Mouse (Mus musculus): ENCODE measurements around the gene Slc22a16. TPM values are rescaled to one million over a fixed set of nuclear protein-coding genes. Genes with fewer than 3 reads are reported as not detected.

The Slc22a16 gene
- polyA plus RNA-seq, 1 experiment from 2014 or later, result not detected

DNA sequence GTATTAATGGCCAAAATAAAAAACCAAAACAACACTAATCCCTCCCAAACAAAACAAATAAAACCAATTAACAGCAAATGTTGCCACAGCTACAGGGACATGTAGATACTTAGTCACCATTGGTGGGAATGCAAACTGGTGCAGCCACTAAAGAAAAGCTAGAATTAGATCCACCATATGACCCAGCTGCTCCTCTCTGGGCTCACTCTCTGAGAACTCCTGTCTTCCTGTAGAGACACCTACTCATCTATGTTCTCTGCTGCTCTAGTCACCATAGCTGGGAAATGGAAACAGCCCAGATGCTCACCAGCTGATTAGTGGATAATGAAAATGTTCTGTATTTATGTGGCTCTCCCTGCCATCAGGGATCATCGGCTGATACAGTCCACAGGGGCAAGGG is 49.6 kb downstream of the Slc22a16 start:
- Histone ChIP-seq H3K4me1 (no peaks in the 10 kb centered on the region), H3K4me2 (no peak overlapping the region), H3K27me3 (no peaks in the 10 kb centered on the region), H3K9me3 (no peaks in the 10 kb centered on the region; the same call in 1 of the 2 replicates), H3K36me3 (no peaks in the 10 kb centered on the region), H3K9ac (no peak overlapping the region), H3K27ac (no peak overlapping the region), H3K4me3 (no peak overlapping the region)
- ATAC-seq (ENCODE audit: insufficient number of reproducible peaks, low FRiP score, low TSS enrichment, low read depth), result no peak
- 69% methylated on average over 1 of the region's 1 CpGs for WGBS

DNA sequence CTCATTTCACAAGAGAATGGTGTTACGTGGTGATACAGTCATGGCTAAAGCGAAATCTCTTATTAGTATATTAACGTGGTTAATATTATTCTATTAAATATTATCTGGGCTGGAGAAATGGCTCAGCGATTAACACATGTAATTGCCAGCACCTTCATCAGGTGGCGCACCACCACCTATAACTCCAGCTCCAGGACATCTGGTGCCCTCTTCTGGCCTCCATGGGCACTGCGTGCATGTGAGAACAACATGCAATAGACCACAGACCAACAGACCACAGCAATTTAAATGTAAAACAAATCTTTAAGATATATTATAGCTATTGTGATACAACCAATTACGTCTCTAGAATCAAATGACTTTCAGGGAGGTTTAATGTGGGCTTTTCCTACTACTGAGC is 59.0 kb downstream of the Slc22a16 start:
- Histone ChIP-seq H3K27me3 (no peaks in the 10 kb centered on the region), H3K4me3 (no peak overlapping the region), H3K9me3 (no peaks in the 10 kb centered on the region), H3K4me2 (no peak overlapping the region), H3K27ac (no peak overlapping the region), H3K9ac (no peak overlapping the region), H3K36me3 (no peaks in the 10 kb centered on the region), H3K4me1 (no peaks in the 10 kb centered on the region; the same call in 1 of the 2 replicates)
- no peak for ATAC-seq (ENCODE audit: insufficient number of reproducible peaks, low FRiP score, low TSS enrichment, low read depth)
- 76% methylated on average over 7 of the region's 7 CpGs for WGBS

DNA sequence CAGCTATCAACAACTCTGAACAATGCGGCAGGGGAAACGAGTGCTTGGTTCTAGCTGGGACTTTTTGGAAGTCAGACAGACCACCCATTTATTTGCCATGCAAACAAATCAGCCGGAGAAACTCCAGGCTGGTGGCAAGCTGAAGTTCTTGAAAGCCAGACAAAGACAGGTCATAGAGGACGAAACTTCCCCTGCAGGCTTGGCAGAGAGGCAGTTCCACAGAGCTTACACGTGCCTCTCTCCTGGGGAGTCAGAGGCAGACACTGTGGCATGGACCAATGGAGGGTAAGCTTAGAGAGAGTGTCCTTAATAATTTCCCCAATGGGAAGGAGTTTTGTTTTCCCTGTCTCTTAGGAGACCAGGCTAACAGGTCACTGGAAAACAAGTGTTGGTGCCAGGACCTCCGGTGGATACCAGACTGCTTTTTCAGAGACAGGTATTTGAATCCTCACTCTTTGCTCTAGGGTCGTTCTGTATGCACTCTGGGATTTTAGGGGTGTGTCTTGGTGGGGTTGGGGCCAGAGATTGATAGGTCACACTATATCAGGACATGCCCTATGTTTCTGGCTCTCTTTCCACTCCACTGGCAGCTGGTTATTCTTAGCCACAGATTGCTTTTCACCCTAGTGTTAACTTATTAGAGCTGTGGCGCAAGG is 59.6 kb downstream of the Slc22a16 start, which contains the start of gene Ddo:
Gene Ddo (plus strand): TSS at position 356 of the 656 bp plus-strand sequence.
- 65% methylated on average over 8 of the region's 8 CpGs for WGBS
- no peaks in the 10 kb centered on the region for H3K36me3 ChIP-seq

GRCm38 (mm10) chr10:40630457-40630856 is 60.3 kb downstream of the Slc22a16 start:
- no peaks in the 10 kb centered on the region for H3K27me3 ChIP-seq
- H3K27ac ChIP-seq, result no peak overlapping the region
- H3K4me1 ChIP-seq, result no peaks in the 10 kb centered on the region; the same call in 1 of the 2 replicates
- no peak for ATAC-seq (ENCODE audit: insufficient number of reproducible peaks, low FRiP score, low TSS enrichment, low read depth)
- no peak overlapping the region for H3K4me3 ChIP-seq
- no peak overlapping the region for H3K9ac ChIP-seq
- WGBS, result 64% methylated on average over 5 of the region's 5 CpGs
- H3K36me3 ChIP-seq, result no peaks in the 10 kb centered on the region
- H3K4me2 ChIP-seq, result no peak overlapping the region
- no peaks in the 10 kb centered on the region for H3K9me3 ChIP-seq

More for the DNA sequence above, 59.6 kb downstream of the Slc22a16 start, which contains the start of gene Ddo:
- no peaks in the 10 kb centered on the region; the same call in 1 of the 2 replicates for H3K4me1 ChIP-seq
- no peak within 1 kb of the TSS for H3K9ac ChIP-seq
- H3K9me3 ChIP-seq, result no peaks in the 10 kb centered on the region
- H3K4me2 ChIP-seq, result no peak within 1 kb of the TSS
- no peaks in the 10 kb centered on the region for H3K27me3 ChIP-seq
- H3K4me3 ChIP-seq, result no peak within 1 kb of the TSS
- no peak for ATAC-seq (ENCODE audit: insufficient number of reproducible peaks, low FRiP score, low TSS enrichment, low read depth)
- H3K27ac ChIP-seq, result no peak within 1 kb of the TSS

DNA sequence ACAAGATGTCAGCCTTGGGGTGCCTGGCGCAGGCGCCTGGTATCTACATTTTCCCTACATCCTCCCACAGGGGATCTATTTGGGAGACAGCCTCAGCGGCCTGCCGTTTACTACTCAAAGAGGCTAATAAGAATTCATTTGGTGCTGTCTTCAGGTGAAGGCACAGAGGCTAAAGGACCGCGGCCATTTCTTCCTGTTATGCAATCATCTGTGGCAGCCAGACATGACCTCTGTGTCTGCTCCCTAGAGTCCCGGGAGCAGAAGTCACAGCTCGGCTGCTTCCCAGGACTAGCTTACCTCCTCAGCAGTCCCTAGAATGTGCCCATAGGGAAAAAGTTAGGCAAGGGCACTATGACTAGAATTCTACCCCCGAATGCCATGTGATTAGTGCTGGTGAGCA is 60.8 kb downstream of the Slc22a16 start:
- 77% methylated on average over 9 of the region's 9 CpGs for WGBS
- no peak overlapping the region for H3K4me2 ChIP-seq
- ATAC-seq (ENCODE audit: insufficient number of reproducible peaks, low FRiP score, low TSS enrichment, low read depth), result no peak
- H3K4me1 ChIP-seq, result no peaks in the 10 kb centered on the region; the same call in 1 of the 2 replicates
- no peaks in the 10 kb centered on the region for H3K36me3 ChIP-seq
- H3K27ac ChIP-seq, result no peak overlapping the region
- H3K4me3 ChIP-seq, result no peak overlapping the region
- no peaks in the 10 kb centered on the region for H3K27me3 ChIP-seq
- H3K9me3 ChIP-seq, result no peaks in the 10 kb centered on the region
- H3K9ac ChIP-seq, result no peak overlapping the region

- H3K9me3 ChIP-seq, result no peaks in the 10 kb centered on the region
- no peak overlapping the region for H3K4me2 ChIP-seq
- no peak overlapping the region for H3K27ac ChIP-seq
- no peak overlapping the region for H3K4me3 ChIP-seq
- no peaks in the 10 kb centered on the region for H3K36me3 ChIP-seq
- H3K27me3 ChIP-seq, result no peaks in the 10 kb centered on the region
- 90% methylated on average over 3 of the region's 3 CpGs for WGBS
- ATAC-seq (ENCODE audit: insufficient number of reproducible peaks, low FRiP score, low TSS enrichment, low read depth), result no peak
- no peak overlapping the region for H3K9ac ChIP-seq
- H3K4me1 ChIP-seq, result no peaks in the 10 kb centered on the region; the same call in 1 of the 2 replicates
Measured at GRCm38 (mm10) chr10:40632087-40632486, 62.0 kb downstream of the Slc22a16 start.

- Histone ChIP-seq H3K9me3 (no peaks in the 10 kb centered on the region), H3K4me2 (no peak overlapping the region), H3K27me3 (no peaks in the 10 kb centered on the region), H3K36me3 (no peaks in the 10 kb centered on the region), H3K27ac (no peak overlapping the region), H3K4me1 (peaks cover 14% of the 10 kb centered on the region; the same call in 1 of the 2 replicates), H3K9ac (no peak overlapping the region), H3K4me3 (no peak overlapping the region)
- WGBS, result 24% methylated on average over 10 of the region's 10 CpGs
- ATAC-seq (ENCODE audit: insufficient number of reproducible peaks, low FRiP score, low TSS enrichment, low read depth), result no peak
Measured at GRCm38 (mm10) chr10:40637331-40637730, 67.2 kb downstream of the Slc22a16 start.

- H3K4me1 ChIP-seq, result peaks cover 14% of the 10 kb centered on the region; the same call in 1 of the 2 replicates
- H3K9me3 ChIP-seq, result no peaks in the 10 kb centered on the region
- no peak overlapping the region for H3K4me3 ChIP-seq
- no peak overlapping the region for H3K27ac ChIP-seq
- no peak for ATAC-seq (ENCODE audit: insufficient number of reproducible peaks, low FRiP score, low TSS enrichment, low read depth)
- H3K9ac ChIP-seq, result no peak overlapping the region
- 52% methylated on average over 7 of the region's 7 CpGs for WGBS
- H3K27me3 ChIP-seq, result no peaks in the 10 kb centered on the region
- no peak overlapping the region for H3K4me2 ChIP-seq
- no peaks in the 10 kb centered on the region for H3K36me3 ChIP-seq
Measured at GRCm38 (mm10) chr10:40638276-40638675, 68.1 kb downstream of the Slc22a16 start.

GRCm38 (mm10) chr10:40638823-40639819 is 69.0 kb downstream of the Slc22a16 start:
- no peaks in the 10 kb centered on the region for H3K9me3 ChIP-seq
- no peak for ATAC-seq (ENCODE audit: insufficient number of reproducible peaks, low FRiP score, low TSS enrichment, low read depth)
- no peak overlapping the region for H3K27ac ChIP-seq
- H3K4me2 ChIP-seq, result no peak overlapping the region
- H3K4me3 ChIP-seq, result no peak overlapping the region
- WGBS, result 50% methylated on average over 26 of the region's 26 CpGs
- no peaks in the 10 kb centered on the region for H3K27me3 ChIP-seq
- H3K36me3 ChIP-seq, result no peaks in the 10 kb centered on the region
- H3K9ac ChIP-seq, result no peak overlapping the region
- H3K4me1 ChIP-seq, result peaks cover 14% of the 10 kb centered on the region; the same call in 1 of the 2 replicates

DNA sequence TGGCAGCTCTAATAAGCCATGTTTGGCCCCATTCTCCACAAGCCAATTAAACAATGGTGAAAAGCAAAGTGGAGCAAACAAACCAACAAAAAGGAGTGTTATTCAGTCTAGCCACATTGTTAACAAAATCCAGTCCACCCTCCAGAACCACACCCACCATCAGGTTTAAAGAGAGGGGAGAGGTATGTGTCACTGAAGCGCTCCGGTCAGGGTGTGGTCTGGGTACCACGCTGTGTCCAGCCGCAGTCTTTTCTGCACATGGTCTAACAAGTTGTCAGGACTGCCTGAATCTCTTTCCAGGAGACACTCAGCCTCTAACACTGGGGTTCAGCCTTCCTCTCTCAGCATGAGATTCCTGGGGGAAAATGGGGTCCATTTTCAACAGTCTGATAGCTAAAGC is 70.3 kb downstream of the Slc22a16 start:
- whole genome bisulfite sequencing, result 87% methylated on average over 4 of the region's 4 CpGs
- no peaks in the 10 kb centered on the region for H3K27me3 ChIP-seq
- H3K4me2 ChIP-seq, result no peak overlapping the region
- H3K9ac ChIP-seq, result no peak overlapping the region
- ATAC-seq (ENCODE audit: insufficient number of reproducible peaks, low FRiP score, low TSS enrichment, low read depth), result no peak
- H3K36me3 ChIP-seq, result no peaks in the 10 kb centered on the region
- H3K4me1 ChIP-seq, result peaks cover 14% of the 10 kb centered on the region; the same call in 1 of the 2 replicates
- no peak overlapping the region for H3K4me3 ChIP-seq
- no peaks in the 10 kb centered on the region for H3K9me3 ChIP-seq
- no peak overlapping the region for H3K27ac ChIP-seq

GRCm38 (mm10) chr10:40641901-40642300 is 71.8 kb downstream of the Slc22a16 start:
- Histone ChIP-seq H3K4me3 (no peak overlapping the region), H3K27me3 (0 out of 2 replicates have a peak, but pooled peaks cover 4% of the 10 kb centered on the region), H3K36me3 (no peaks in the 10 kb centered on the region), H3K9ac (no peak overlapping the region), H3K4me2 (no peak overlapping the region), H3K9me3 (no peaks in the 10 kb centered on the region), H3K4me1 (peaks cover 14% of the 10 kb centered on the region; the same call in 1 of the 2 replicates), H3K27ac (no peak overlapping the region)
- ATAC-seq (ENCODE audit: insufficient number of reproducible peaks, low FRiP score, low TSS enrichment, low read depth), result no peak
- WGBS, result 71% methylated on average over 7 of the region's 7 CpGs

All from limb, embryonic 15.5 days (tissue).